8 mouse cellular contexts compared by ENCODE assay signal in genomic region chr11:69632284-69633089, GRCm38 (mm10). TPM values are rescaled to one million over a fixed set of nuclear protein-coding genes. Genes with fewer than 3 reads are reported as not detected.
A peak's percentile ranks its signal among the peaks of the same experiment; 100 is the strongest.
DNase-seq lines count a peak whose midpoint lies in the region; ATAC-seq and TF ChIP-seq lines count a peak whose summit lies in the region.

Fxr2 (plus strand) TSS chr11:69632990.

- H3K27me3 ChIP-seq in C2C12 (ENCODE audit: control insufficient read depth, insufficient read depth, insufficient read length) (no peaks in the 10 kb centered on the region), myocyte (ENCODE audit: control insufficient read depth, insufficient read depth, insufficient read length) (no peaks in the 10 kb centered on the region)
- H3K27me3 ChIP-seq in erythroblast, embryonic 14.5 days (ENCODE audit: control insufficient read depth): no peaks in the 10 kb centered on the region
- H3K27me3 ChIP-seq in heart, embryonic 11.5 days (ENCODE audit: control insufficient read depth, insufficient read depth, low read length): no peaks in the 10 kb centered on the region
- no peaks in the 10 kb centered on the region for H3K27me3 ChIP-seq in kidney, embryonic 16.5 days (ENCODE audit: insufficient read depth, low read length)
- H3K27me3 ChIP-seq in liver, adult 2 months (ENCODE audit: control insufficient read depth, insufficient read depth, low read length): no peaks in the 10 kb centered on the region
- no peaks in the 10 kb centered on the region for H3K27me3 ChIP-seq in splenic B cell, adult 2 months (ENCODE audit: control insufficient read depth, insufficient read depth, low read length, poor library complexity, severe bottlenecking)

- under 1% methylated on average over 43 of the region's 56 CpGs for WGBS in heart, embryonic 11.5 days (ENCODE audit: insufficient replicate concordance)
- WGBS in kidney, embryonic 16.5 days: 0% methylated on average over 56 of the region's 56 CpGs
- WGBS in liver, adult 2 months: under 1% methylated on average over 43 of the region's 56 CpGs

- H3K9ac ChIP-seq in heart, embryonic 11.5 days (ENCODE audit: low read depth, low read length): peak within 1 kb of the TSS; percentile 96
- H3K9ac ChIP-seq in kidney, embryonic 16.5 days (replicated peaks; ENCODE audit: low read length): peak within 1 kb of the TSS; percentile 99
- peak within 1 kb of the TSS; percentile 95 for H3K9ac ChIP-seq in liver, adult 2 months (ENCODE audit: low read depth, low read length)

- peaks cover 35% of the 10 kb centered on the region for H3K79me3 ChIP-seq in C2C12 (ENCODE audit: low read depth)

- H3K36me3 ChIP-seq in C2C12 (ENCODE audit: control insufficient read depth, insufficient read depth) (peaks cover 18% of the 10 kb centered on the region), myocyte (ENCODE audit: control insufficient read depth, insufficient read depth) (no peaks in the 10 kb centered on the region)
- peaks cover 16% of the 10 kb centered on the region for H3K36me3 ChIP-seq in erythroblast, embryonic 14.5 days (ENCODE audit: control insufficient read depth)
- H3K36me3 ChIP-seq in heart, embryonic 11.5 days (ENCODE audit: control insufficient read depth, insufficient read depth, low read length): peaks cover 3% of the 10 kb centered on the region; the same call in 1 of the 2 replicates
- no peaks in the 10 kb centered on the region for H3K36me3 ChIP-seq in kidney, embryonic 16.5 days (ENCODE audit: insufficient read depth, low read length)
- peaks cover 1% of the 10 kb centered on the region; the same call in 1 of the 2 replicates for H3K36me3 ChIP-seq in liver, adult 2 months (ENCODE audit: control insufficient read depth, insufficient read depth, low read length)
- H3K36me3 ChIP-seq in splenic B cell, adult 2 months (ENCODE audit: control insufficient read depth, insufficient read depth, low read length, poor library complexity, severe bottlenecking): 0 out of 2 replicates have a peak, but pooled peaks cover 1% of the 10 kb centered on the region

- H3K79me2 ChIP-seq in C2C12 (ENCODE audit: control insufficient read depth, insufficient read depth) (peaks cover 46% of the 10 kb centered on the region), myocyte (ENCODE audit: control insufficient read depth, insufficient read depth) (peaks cover 43% of the 10 kb centered on the region)
- H3K79me2 ChIP-seq in liver, adult 2 months (ENCODE audit: control insufficient read depth, insufficient read depth, low read length): peaks cover 9% of the 10 kb centered on the region; the same call in 1 of the 2 replicates

- TF ChIP-seq POLR2A in brain, embryonic 14.5 days (IDR thresholded peaks at IDR 0.05; ENCODE audit: borderline replicate concordance, extremely low read depth, insufficient read depth, insufficient read length, poor library complexity, severe bottlenecking): peak; percentile 94
- TF ChIP-seq POLR2A in liver, adult 2 months (IDR thresholded peaks at IDR 0.05; ENCODE audit: extremely low read depth, insufficient read depth, low read length): peak; percentile 81
- TF ChIP-seq POLR2A in myocyte (IDR thresholded peaks at IDR 0.05; ENCODE audit: insufficient read length, low read depth): peak; percentile 85

- H3K4me2 ChIP-seq in heart, embryonic 11.5 days: peak within 1 kb of the TSS; percentile 89
- peak within 1 kb of the TSS; percentile 84 for H3K4me2 ChIP-seq in kidney, embryonic 16.5 days (replicated peaks; ENCODE audit: low read depth, low read length)
- peak within 1 kb of the TSS; percentile 95 for H3K4me2 ChIP-seq in myocyte (ENCODE audit: low read depth)

- peak; percentile 97 for ATAC-seq in heart, embryonic 11.5 days (replicated peaks; ENCODE audit: insufficient number of reproducible peaks, low FRiP score, low TSS enrichment)
- ATAC-seq in kidney, embryonic 16.5 days (ENCODE audit: low FRiP score, low TSS enrichment): peak; percentile 99

- peak within 1 kb of the TSS; percentile 98 for H3K27ac ChIP-seq in heart, embryonic 11.5 days (ENCODE audit: low read depth, low read length)
- H3K27ac ChIP-seq in kidney, embryonic 16.5 days (ENCODE audit: low read length): peak within 1 kb of the TSS; percentile 96
- peak within 1 kb of the TSS; percentile 80 for H3K27ac ChIP-seq in liver, adult 2 months (replicated peaks; ENCODE audit: insufficient read depth, low read depth, low read length)

- H3K4me1 ChIP-seq in erythroblast, embryonic 14.5 days (ENCODE audit: control insufficient read depth): peaks cover 57% of the 10 kb centered on the region
- H3K4me1 ChIP-seq in heart, embryonic 11.5 days (ENCODE audit: control insufficient read depth, insufficient read depth, low read length): peaks cover 20% of the 10 kb centered on the region
- peaks cover 26% of the 10 kb centered on the region for H3K4me1 ChIP-seq in kidney, embryonic 16.5 days (ENCODE audit: insufficient read depth, low read length)
- peaks cover 10% of the 10 kb centered on the region for H3K4me1 ChIP-seq in liver, adult 2 months (ENCODE audit: control insufficient read depth, insufficient read depth, low read length)

- H3ac ChIP-seq in C2C12 (ENCODE audit: control insufficient read depth, insufficient read length, low read depth) (peak within 1 kb of the TSS; percentile 97), myocyte (ENCODE audit: control insufficient read depth, insufficient read length) (peak within 1 kb of the TSS; percentile 34)

- DNase-seq in brain, embryonic 14.5 days (ENCODE audit: low read depth): peak; percentile 100
- DNase-seq in liver, adult 2 months (ENCODE audit: extremely low read depth, low read depth, low spot score): peak; percentile 96
- peak; percentile 99 for DNase-seq in splenic B cell, adult 2 months (ENCODE audit: low read depth, low spot score)

- peak; percentile 78 for TF ChIP-seq CTCF in C2C12 (IDR thresholded peaks at IDR 0.05; ENCODE audit: control insufficient read depth, insufficient read depth, insufficient read length)
- peak; percentile 81 for TF ChIP-seq CTCF in brain, embryonic 14.5 days (IDR thresholded peaks at IDR 0.05; ENCODE audit: borderline replicate concordance, extremely low read depth, insufficient read depth, insufficient read length)
- TF ChIP-seq CTCF in liver, adult 2 months (IDR thresholded peaks at IDR 0.05; ENCODE audit: low read depth, low read length): peak; percentile 88

- peak within 1 kb of the TSS; percentile 84 for H3K4me3 ChIP-seq in C2C12 (ENCODE audit: insufficient read depth, poor library complexity, severe bottlenecking)
- H3K4me3 ChIP-seq in erythroblast, embryonic 14.5 days (replicated peaks): peak within 1 kb of the TSS; percentile 95
- H3K4me3 ChIP-seq in heart, embryonic 11.5 days (ENCODE audit: low read depth, low read length): peak within 1 kb of the TSS; percentile 97
- peak within 1 kb of the TSS; percentile 96 for H3K4me3 ChIP-seq in kidney, embryonic 16.5 days (ENCODE audit: low read length)
- H3K4me3 ChIP-seq in liver, adult 2 months (ENCODE audit: insufficient read depth, low read depth, low read length): peak within 1 kb of the TSS; percentile 97
- peak within 1 kb of the TSS; percentile 58 for H3K4me3 ChIP-seq in myocyte

- H3K9me3 ChIP-seq in erythroblast, embryonic 14.5 days (ENCODE audit: control insufficient read depth, low read length): no peaks in the 10 kb centered on the region
- H3K9me3 ChIP-seq in heart, embryonic 11.5 days (replicated peaks; ENCODE audit: control insufficient read depth, low read length): no peaks in the 10 kb centered on the region
- no peaks in the 10 kb centered on the region for H3K9me3 ChIP-seq in kidney, embryonic 16.5 days (ENCODE audit: low read length)

TF ChIP-seq in C2C12, 6 proteins besides CTCF, POLR2A, EP300 and RAD21:
- TF ChIP-seq USF1 (IDR thresholded peaks at IDR 0.05; ENCODE audit: low read depth): no peak
- peak; percentile 85 for TF ChIP-seq MAX (IDR thresholded peaks at IDR 0.05)

TF ChIP-seq in myocyte, 11 proteins besides CTCF, POLR2A, EP300 and RAD21:
- TF ChIP-seq MAX (IDR thresholded peaks at IDR 0.05; ENCODE audit: low read depth) (no peak), TCF12 (IDR thresholded peaks at IDR 0.05; ENCODE audit: insufficient read depth, poor library complexity, severe bottlenecking) (no peak), REST (IDR thresholded peaks at IDR 0.05; ENCODE audit: insufficient read depth, insufficient read length) (no peak), SRF (IDR thresholded peaks at IDR 0.05; ENCODE audit: control insufficient read depth, insufficient read length, low read depth) (no peak), POLR2AphosphoS2 (IDR thresholded peaks at IDR 0.05; ENCODE audit: insufficient read length, low read depth) (peak; percentile 89)

RNA-seq across cellular contexts. Expression of gene Fxr2, which starts in this region (rescaled TPM):
- polyA plus RNA-seq in C2C12 (2012; fragmentation: generic; extraction: Trizol) (96.0 TPM), myocyte (2012; fragmentation: generic; extraction: Trizol) (104 TPM)
- polyA plus RNA-seq in brain, embryonic 14.5 days (2012; rRNA removed): 129 and 151 TPM in 2 replicates
- polyA plus RNA-seq in erythroblast, embryonic 14.5 days (2012): 9.7 and 10.3 TPM in 2 replicates
- polyA plus RNA-seq in heart, embryonic 11.5 days (2014; fragmentation: Nextera tagmentation; extraction: Ambion mirVana): 21.1 and 29.0 TPM in 2 replicates
- 31.8 and 33.4 TPM in 2 replicates for polyA plus RNA-seq in kidney, embryonic 16.5 days (2015; fragmentation: Nextera tagmentation; extraction: Ambion mirVana)
- 18.1 and 19.9 TPM in 2 replicates for total RNA-seq in liver, adult 2 months (2014; rRNA removed)
- 24.2 and 33.9 TPM in 2 replicates for polyA plus RNA-seq in liver, adult 2 months (2012; rRNA removed)

Comparison
In these comparisons a context has a peak if more than half of its experiments do, and no peak if none do; other contexts are left out.
1. Peak in every context shown above with its lines: DNase-seq, ATAC-seq, H3K4me3 ChIP-seq and H3K27ac ChIP-seq.